Mouse (Mus musculus): ENCODE results near the gene Syt10.

- no peak for TF ChIP-seq POLR2A (IDR thresholded peaks at IDR 0.05; ENCODE audit: borderline replicate concordance, low read depth, low read length)
- TF ChIP-seq CTCF (IDR thresholded peaks at IDR 0.05; ENCODE audit: low read depth, low read length): no peak
Measured at GRCm38 (mm10) chr15:89733611-89734010, 108.0 kb downstream of the Syt10 start.

All from bone marrow macrophage, adult 2 months (primary cell).